Mouse (Mus musculus) megakaryocyte, embryonic 14.5 days (primary cell): ENCODE measurements around the gene Trpv5. TPM values are rescaled to one million over a fixed set of nuclear protein-coding genes. Genes with fewer than 3 reads are reported as not detected.
A peak's percentile ranks its signal among the peaks of the same experiment; 100 is the strongest.

Experiments used
- H3K27me3 ChIP-seq: replicated peaks from 2 replicates; pipeline ENCODE3; 2012; ENCODE audit warnings: inconsistent platforms
- H3K36me3 ChIP-seq: replicated peaks from 2 replicates; pipeline ENCODE3; 2012; ENCODE audit warnings: low read length, inconsistent platforms, mixed read lengths
- H3K4me1 ChIP-seq: 2 replicates; pipeline ENCODE4 v1.6.1; 2012; ENCODE audit warnings: inconsistent platforms
- H3K4me3 ChIP-seq: replicated peaks from 2 replicates; pipeline ENCODE3; 2012; ENCODE audit warnings: moderate library complexity, mild to moderate bottlenecking, inconsistent platforms
- H3K9me3 ChIP-seq: 2 replicates; pipeline ENCODE4 v1.6.1; 2012; ENCODE audit warnings: inconsistent platforms
- FLI1 ChIP-seq: IDR thresholded peaks from 2 replicates; pipeline ENCODE4 v1.6.1; 2012; ENCODE audit warnings: low read length, inconsistent platforms, mixed read lengths
- GATA1 ChIP-seq: IDR thresholded peaks from 3 replicates; pipeline ENCODE4 v1.6.1; 2012; ENCODE audit warnings: mixed read lengths, low read length, inconsistent platforms, borderline replicate concordance
- polyA plus RNA-seq: library from polyadenylated mRNA; stranded (reverse); fragments of >175 nt; gene quantifications from 2 replicates; pipeline ENCODE4 v1.2.3, GENCODE M21; 2012; ENCODE audit warnings: low replicate concordance; ENCODE audit not compliant: insufficient read depth

The Trpv5 gene
- polyA plus RNA-seq, 1 experiment = not detected

GRCm38 (mm10) chr6:41642765-41643164 lies 37.8 kb downstream of the Trpv5 start:
- Histone ChIP-seq H3K36me3 (no peaks in the 10 kb centered on the region), H3K4me1 (no peaks in the 10 kb centered on the region), H3K9me3 (no peaks in the 10 kb centered on the region), H3K27me3 (peaks cover 5% of the 10 kb centered on the region), H3K4me3 (no peak overlapping the region)
- TF ChIP-seq FLI1 = no peak

- H3K9me3 ChIP-seq = no peaks in the 10 kb centered on the region
- no peak overlapping the region for H3K4me3 ChIP-seq
- TF ChIP-seq GATA1 (no peak), FLI1 (no peak)
Observed at GRCm38 (mm10) chr6:41641173-41641866, 39.2 kb downstream of the Trpv5 start.

GRCm38 (mm10) chr6:41640449-41640848 lies 40.1 kb downstream of the Trpv5 start:
- H3K27me3 ChIP-seq = peaks cover 9% of the 10 kb centered on the region
- no peaks in the 10 kb centered on the region; the same call in 1 of the 2 replicates for H3K4me1 ChIP-seq
- no peaks in the 10 kb centered on the region for H3K9me3 ChIP-seq
- TF ChIP-seq GATA1 (no peak), FLI1 (no peak)
- H3K4me3 ChIP-seq = no peak overlapping the region
- H3K36me3 ChIP-seq = no peaks in the 10 kb centered on the region

More at GRCm38 (mm10) chr6:41641173-41641866, 39.2 kb downstream of the Trpv5 start:
- Histone ChIP-seq H3K36me3 (no peaks in the 10 kb centered on the region), H3K4me1 (no peaks in the 10 kb centered on the region), H3K27me3 (peaks cover 3% of the 10 kb centered on the region)

- Histone ChIP-seq H3K27me3 (peaks cover 6% of the 10 kb centered on the region), H3K9me3 (no peaks in the 10 kb centered on the region), H3K4me3 (no peak overlapping the region), H3K36me3 (no peaks in the 10 kb centered on the region), H3K4me1 (peaks cover 12% of the 10 kb centered on the region)
- no peak for TF ChIP-seq FLI1
- TF ChIP-seq GATA1 = no peak
Observed at GRCm38 (mm10) chr6:41637927-41638506, 42.6 kb downstream of the Trpv5 start.

GRCm38 (mm10) chr6:41637393-41637792 lies 43.2 kb downstream of the Trpv5 start:
- H3K9me3 ChIP-seq = no peaks in the 10 kb centered on the region
- H3K27me3 ChIP-seq = peaks cover 6% of the 10 kb centered on the region
- H3K4me3 ChIP-seq = no peak overlapping the region
- H3K4me1 ChIP-seq = peaks cover 12% of the 10 kb centered on the region
- H3K36me3 ChIP-seq = no peaks in the 10 kb centered on the region
- no peak for TF ChIP-seq FLI1
- TF ChIP-seq GATA1 = no peak

GRCm38 (mm10) chr6:41636178-41636577 lies 44.4 kb downstream of the Trpv5 start, which contains the start of gene Trpv6:
TSS of gene Trpv6 (minus strand) at chr6:41636405.
- H3K36me3 ChIP-seq = no peaks in the 10 kb centered on the region
- TF ChIP-seq FLI1 = no peak

GRCm38 (mm10) chr6:41635211-41635610 lies 45.4 kb downstream of the Trpv5 start:
- H3K36me3 ChIP-seq = no peaks in the 10 kb centered on the region
- peaks cover 6% of the 10 kb centered on the region for H3K27me3 ChIP-seq
- no peaks in the 10 kb centered on the region for H3K9me3 ChIP-seq
- H3K4me3 ChIP-seq = no peak overlapping the region
- TF ChIP-seq FLI1 (no peak), GATA1 (no peak)
- H3K4me1 ChIP-seq = peaks cover 12% of the 10 kb centered on the region

More at GRCm38 (mm10) chr6:41636178-41636577, 44.4 kb downstream of the Trpv5 start, which contains the start of gene Trpv6:
- Histone ChIP-seq H3K9me3 (no peaks in the 10 kb centered on the region), H3K4me1 (peaks cover 12% of the 10 kb centered on the region), H3K4me3 (no peak within 1 kb of the TSS), H3K27me3 (peaks cover 6% of the 10 kb centered on the region)

- Histone ChIP-seq H3K4me3 (no peak overlapping the region), H3K4me1 (peaks cover 12% of the 10 kb centered on the region), H3K9me3 (no peaks in the 10 kb centered on the region), H3K36me3 (no peaks in the 10 kb centered on the region), H3K27me3 (peaks cover 7% of the 10 kb centered on the region)
- TF ChIP-seq FLI1 (no peak), GATA1 (no peak)
Observed at GRCm38 (mm10) chr6:41631549-41631948, 49.0 kb downstream of the Trpv5 start.

GRCm38 (mm10) chr6:41630791-41631190 lies 49.8 kb downstream of the Trpv5 start:
- TF ChIP-seq FLI1 (no peak), GATA1 (no peak)
- peaks cover 5% of the 10 kb centered on the region for H3K27me3 ChIP-seq
- H3K4me1 ChIP-seq = peaks cover 12% of the 10 kb centered on the region
- H3K36me3 ChIP-seq = no peaks in the 10 kb centered on the region
- H3K9me3 ChIP-seq = no peaks in the 10 kb centered on the region
- no peak overlapping the region for H3K4me3 ChIP-seq

GRCm38 (mm10) chr6:41628180-41628579 lies 52.4 kb downstream of the Trpv5 start:
- Histone ChIP-seq H3K36me3 (no peaks in the 10 kb centered on the region), H3K4me1 (peaks cover 4% of the 10 kb centered on the region; the same call in 1 of the 2 replicates), H3K4me3 (no peak overlapping the region), H3K9me3 (no peaks in the 10 kb centered on the region), H3K27me3 (peaks cover 5% of the 10 kb centered on the region)
- TF ChIP-seq GATA1 (no peak), FLI1 (no peak)

- H3K27me3 ChIP-seq = peaks cover 5% of the 10 kb centered on the region
- no peaks in the 10 kb centered on the region for H3K36me3 ChIP-seq
- H3K4me1 ChIP-seq = peaks cover 7% of the 10 kb centered on the region
- H3K4me3 ChIP-seq = peak overlapping the region; percentile 51
- TF ChIP-seq GATA1 (no peak), FLI1 (no peak)
- no peaks in the 10 kb centered on the region for H3K9me3 ChIP-seq
Observed at GRCm38 (mm10) chr6:41622661-41623060, 57.9 kb downstream of the Trpv5 start.
